Mouse (Mus musculus) midbrain, embryonic 15.5 days (tissue): ENCODE results near the gene Lsm14b. TPM values are rescaled to one million over a fixed set of nuclear protein-coding genes. Genes with fewer than 3 reads are reported as not detected.

Experiments used
- ATAC-seq: fragments of 200-750 bp; cut with Nextera tagmentation; replicated peaks from 2 replicates; pipeline ENCODE4 v1.8.0; 2017; ENCODE audit warnings: moderate TSS enrichment
- H3K27ac ChIP-seq: fragments of 300-500 bp; sonication (generic); 2 replicates; pipeline ENCODE4 v1.5.1; 2015; ENCODE audit warnings: mild to moderate bottlenecking, inconsistent platforms
- H3K27me3 ChIP-seq: fragments of 300-500 bp; sonication (generic); replicated peaks from 2 replicates; pipeline ENCODE4 v1.6.1; 2015; ENCODE audit warnings: inconsistent platforms
- H3K36me3 ChIP-seq: fragments of 300-500 bp; sonication (generic); replicated peaks from 2 replicates; pipeline ENCODE4 v1.6.1; 2015; ENCODE audit warnings: inconsistent platforms
- H3K4me1 ChIP-seq: fragments of 300-500 bp; sonication (generic); 2 replicates; pipeline ENCODE4 v1.6.1; 2015; ENCODE audit warnings: inconsistent platforms
- H3K4me2 ChIP-seq: fragments of 300-500 bp; sonication (generic); 2 replicates; pipeline ENCODE4 v1.6.1; 2015; ENCODE audit warnings: inconsistent platforms, mild to moderate bottlenecking, moderate library complexity
- H3K4me3 ChIP-seq: fragments of 300-500 bp; sonication (generic); 2 replicates; pipeline ENCODE4 v1.5.1; 2015; ENCODE audit warnings: mild to moderate bottlenecking, inconsistent platforms
- H3K9ac ChIP-seq: fragments of 300-500 bp; sonication (generic); 2 replicates; pipeline ENCODE4 v1.6.1; 2015; ENCODE audit warnings: mild to moderate bottlenecking, inconsistent platforms
- H3K9me3 ChIP-seq: fragments of 300-500 bp; sonication (generic); 2 replicates; pipeline ENCODE4 v1.6.1; 2016; ENCODE audit warnings: inconsistent platforms
- WGBS: fragments of 180-500 bp; shearing (Covaris S2); methylation state at CpG from one replicate; pipeline ENCODE4 v1.1.7; 2015; ENCODE audit warnings: mixed read lengths; 5-methylcytosine and 5-hydroxymethylcytosine counted together
- polyA plus RNA-seq: library from polyadenylated mRNA; unstranded; fragments of >200 nt; fragmentation: Nextera tagmentation; extraction: Ambion mirVana; gene quantifications from 2 replicates; pipeline ENCODE4 v1.2.1, GENCODE M21; 2015

The Lsm14b gene
- polyA plus RNA-seq, 1 experiment from 2014 or later, result 21.0 TPM

- no peak for ATAC-seq
- 55% methylated on average over 1 of the region's 1 CpGs for WGBS
- Histone ChIP-seq H3K9ac (no peak overlapping the region), H3K9me3 (no peaks in the 10 kb centered on the region), H3K27me3 (no peaks in the 10 kb centered on the region), H3K4me1 (no peaks in the 10 kb centered on the region), H3K27ac (no peak overlapping the region), H3K36me3 (no peaks in the 10 kb centered on the region), H3K4me2 (no peak overlapping the region), H3K4me3 (no peak overlapping the region)
Observed at GRCm38 (mm10) chr2:179989098-179989497, 35.7 kb upstream of the Lsm14b start.

- no peak for ATAC-seq
- Histone ChIP-seq H3K9ac (no peak overlapping the region), H3K9me3 (no peaks in the 10 kb centered on the region), H3K27ac (no peak overlapping the region), H3K4me1 (no peaks in the 10 kb centered on the region), H3K36me3 (no peaks in the 10 kb centered on the region), H3K4me3 (no peak overlapping the region), H3K4me2 (no peak overlapping the region), H3K27me3 (no peaks in the 10 kb centered on the region)
- 91% methylated on average over 5 of the region's 5 CpGs for WGBS
Observed at GRCm38 (mm10) chr2:179993071-179993470, 31.7 kb upstream of the Lsm14b start.

- ATAC-seq, result no peak
- Histone ChIP-seq H3K27ac (no peak overlapping the region), H3K4me3 (no peak overlapping the region), H3K9me3 (no peaks in the 10 kb centered on the region), H3K9ac (no peak overlapping the region), H3K36me3 (no peaks in the 10 kb centered on the region), H3K27me3 (no peaks in the 10 kb centered on the region), H3K4me2 (no peak overlapping the region), H3K4me1 (no peaks in the 10 kb centered on the region)
- WGBS, result 84% methylated on average over 4 of the region's 4 CpGs
Observed at GRCm38 (mm10) chr2:179998431-179998830, 26.4 kb upstream of the Lsm14b start.

- no peaks in the 10 kb centered on the region for H3K9me3 ChIP-seq
- no peak overlapping the region for H3K9ac ChIP-seq
- no peak for ATAC-seq
- H3K27ac ChIP-seq, result no peak overlapping the region
- H3K4me1 ChIP-seq, result no peaks in the 10 kb centered on the region
- H3K4me3 ChIP-seq, result no peak overlapping the region
- no peak overlapping the region for H3K4me2 ChIP-seq
- WGBS, result 96% methylated on average over 9 of the region's 9 CpGs
- no peaks in the 10 kb centered on the region for H3K27me3 ChIP-seq
- H3K36me3 ChIP-seq, result no peaks in the 10 kb centered on the region
Observed at GRCm38 (mm10) chr2:180001635-180002034, 23.2 kb upstream of the Lsm14b start.

- Histone ChIP-seq H3K9ac (no peak overlapping the region), H3K36me3 (no peaks in the 10 kb centered on the region), H3K27ac (no peak overlapping the region), H3K4me1 (no peaks in the 10 kb centered on the region), H3K4me3 (no peak overlapping the region), H3K27me3 (no peaks in the 10 kb centered on the region), H3K4me2 (no peak overlapping the region), H3K9me3 (no peaks in the 10 kb centered on the region)
- WGBS, result 57% methylated on average over 5 of the region's 5 CpGs
- no peak for ATAC-seq
Observed at GRCm38 (mm10) chr2:180005656-180006351, 19.0 kb upstream of the Lsm14b start.

GRCm38 (mm10) chr2:180006352-180007017 is 18.3 kb upstream of the Lsm14b start:
- 49% methylated on average over 9 of the region's 9 CpGs for WGBS
- ATAC-seq, result no peak
- Histone ChIP-seq H3K27ac (no peak overlapping the region), H3K9ac (no peak overlapping the region), H3K4me2 (no peak overlapping the region), H3K4me3 (no peak overlapping the region), H3K4me1 (no peaks in the 10 kb centered on the region), H3K9me3 (no peaks in the 10 kb centered on the region), H3K27me3 (no peaks in the 10 kb centered on the region), H3K36me3 (no peaks in the 10 kb centered on the region)

- no peaks in the 10 kb centered on the region for H3K27me3 ChIP-seq
- WGBS, result 95% methylated on average over 7 of the region's 7 CpGs
- H3K4me2 ChIP-seq, result no peak overlapping the region
- H3K27ac ChIP-seq, result no peak overlapping the region
- no peaks in the 10 kb centered on the region for H3K4me1 ChIP-seq
- ATAC-seq, result no peak
- no peaks in the 10 kb centered on the region for H3K9me3 ChIP-seq
- no peak overlapping the region for H3K4me3 ChIP-seq
- no peaks in the 10 kb centered on the region for H3K36me3 ChIP-seq
- no peak overlapping the region for H3K9ac ChIP-seq
Observed at GRCm38 (mm10) chr2:180010686-180011085, 14.1 kb upstream of the Lsm14b start.

GRCm38 (mm10) chr2:180011370-180011769 is 13.4 kb upstream of the Lsm14b start:
- Histone ChIP-seq H3K9me3 (no peaks in the 10 kb centered on the region), H3K4me3 (no peak overlapping the region), H3K27me3 (no peaks in the 10 kb centered on the region), H3K4me2 (no peak overlapping the region), H3K36me3 (no peaks in the 10 kb centered on the region), H3K4me1 (no peaks in the 10 kb centered on the region), H3K27ac (no peak overlapping the region), H3K9ac (no peak overlapping the region)
- ATAC-seq, result no peak
- WGBS, result 86% methylated on average over 6 of the region's 6 CpGs

GRCm38 (mm10) chr2:180013686-180014085 is 11.1 kb upstream of the Lsm14b start:
- Histone ChIP-seq H3K27ac (no peak overlapping the region), H3K9ac (no peak overlapping the region), H3K9me3 (no peaks in the 10 kb centered on the region), H3K4me1 (no peaks in the 10 kb centered on the region), H3K27me3 (no peaks in the 10 kb centered on the region), H3K4me2 (no peak overlapping the region), H3K36me3 (no peaks in the 10 kb centered on the region), H3K4me3 (no peak overlapping the region)
- WGBS, result 93% methylated on average over 7 of the region's 7 CpGs
- ATAC-seq, result no peak

GRCm38 (mm10) chr2:180017632-180018031 is 7.2 kb upstream of the Lsm14b start:
- H3K9me3 ChIP-seq, result no peaks in the 10 kb centered on the region
- WGBS, result 56% methylated on average over 4 of the region's 4 CpGs
- H3K27ac ChIP-seq, result no peak overlapping the region
- H3K4me1 ChIP-seq, result no peaks in the 10 kb centered on the region
- H3K36me3 ChIP-seq, result no peaks in the 10 kb centered on the region
- no peak for ATAC-seq
- H3K27me3 ChIP-seq, result peaks cover 9% of the 10 kb centered on the region; the same call in 1 of the 2 replicates
- no peak overlapping the region for H3K9ac ChIP-seq
- no peak overlapping the region for H3K4me2 ChIP-seq
- H3K4me3 ChIP-seq, result no peak overlapping the region

GRCm38 (mm10) chr2:180018573-180018972 is 6.2 kb upstream of the Lsm14b start:
- H3K9ac ChIP-seq, result no peak overlapping the region
- 0 out of 2 replicates have a peak, but pooled peaks cover under 1% of the 10 kb centered on the region for H3K4me1 ChIP-seq
- no peaks in the 10 kb centered on the region for H3K9me3 ChIP-seq
- no peak for ATAC-seq
- 85% methylated on average over 9 of the region's 9 CpGs for WGBS
- peaks cover 18% of the 10 kb centered on the region; the same call in 1 of the 2 replicates for H3K27me3 ChIP-seq
- H3K36me3 ChIP-seq, result no peaks in the 10 kb centered on the region
- H3K4me2 ChIP-seq, result no peak overlapping the region
- H3K4me3 ChIP-seq, result no peak overlapping the region
- H3K27ac ChIP-seq, result no peak overlapping the region

- H3K4me2 ChIP-seq, result no peak overlapping the region
- H3K4me3 ChIP-seq, result no peak overlapping the region
- ATAC-seq, result no peak
- no peak overlapping the region for H3K27ac ChIP-seq
- WGBS, result 78% methylated on average over 7 of the region's 7 CpGs
- H3K27me3 ChIP-seq, result peaks cover 18% of the 10 kb centered on the region; the same call in 1 of the 2 replicates
- H3K9me3 ChIP-seq, result no peaks in the 10 kb centered on the region
- H3K9ac ChIP-seq, result no peak overlapping the region
- H3K36me3 ChIP-seq, result no peaks in the 10 kb centered on the region
- peaks cover 7% of the 10 kb centered on the region for H3K4me1 ChIP-seq
Observed at GRCm38 (mm10) chr2:180020091-180020661, 4.6 kb upstream of the Lsm14b start.
